Mouse (Mus musculus) CD4-positive, CD25-positive, alpha-beta regulatory T cell, adult 9 weeks (primary cell): ENCODE measurements around the gene Pfn4. TPM values are rescaled to one million over a fixed set of nuclear protein-coding genes. Genes with fewer than 3 reads are reported as not detected.

Source experiments
- polyA plus RNA-seq: library from polyadenylated mRNA; unstranded; fragments of 100-300 nt; shearing (Covaris generic); gene quantifications from one replicate; pipeline ENCODE4 v1.2.1, GENCODE M21; 2017

The Pfn4 gene
- 0.21 TPM for polyA plus RNA-seq

GRCm38 (mm10) chr12:4768492-4769332 is at the start of gene Pfn4, which contains the start of gene Fam228b:
Gene Pfn4 (plus strand): TSS chr12:4769022.
Gene Fam228b (minus strand): TSS chr12:4769267.

GRCm38 (mm10) chr12:4738031-4738576 is 30.7 kb upstream of the Pfn4 start, which contains the start of gene Fam228a:
Gene Fam228a (minus strand): TSS chr12:4738430.

DNA sequence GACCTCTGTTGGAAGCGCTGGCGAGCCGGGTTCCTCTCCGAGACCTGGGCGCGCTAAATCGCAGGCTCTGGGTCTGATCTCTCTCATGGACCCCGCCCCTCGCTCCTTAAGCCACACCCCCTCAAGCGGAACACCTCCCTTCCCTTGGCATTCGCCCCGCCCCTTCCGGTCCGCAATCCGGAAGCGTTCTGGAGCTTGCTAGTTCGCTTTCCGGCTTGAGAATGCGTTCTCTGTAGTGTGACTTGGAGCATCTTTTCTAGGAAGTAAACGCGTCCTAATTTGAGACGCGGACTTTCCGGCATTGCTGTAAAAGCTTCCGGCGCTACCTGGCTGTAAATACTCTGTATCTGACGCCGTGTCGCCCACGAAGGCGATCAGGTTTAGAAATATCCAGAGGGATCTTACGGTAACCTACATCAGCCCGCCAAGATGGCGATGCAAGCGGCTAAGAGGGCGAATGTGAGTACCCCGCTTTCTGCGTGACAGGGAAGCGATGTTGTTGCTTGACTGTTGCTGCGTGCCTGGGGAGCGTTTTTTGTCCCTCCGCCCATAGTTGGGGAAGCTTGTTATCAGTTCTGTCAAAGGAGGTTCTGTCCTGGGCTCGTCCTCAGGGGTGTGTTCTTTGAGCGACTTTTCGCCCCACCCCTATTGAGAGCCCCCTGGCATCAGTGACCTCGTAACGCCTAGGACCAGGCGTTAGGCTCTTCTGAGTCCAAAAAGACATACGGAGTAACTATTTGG is 48.7 kb downstream of the Pfn4 start, which contains the start of gene Sf3b6:
TSS of gene Sf3b6 (plus strand) at position 184 of the 741 bp plus-strand sequence.

Other genes with a start within 250 kb of the Pfn4 start
- gene Itsn2, start 176.4 kb upstream of the Pfn4 start, polyA plus RNA-seq = 29.4 TPM
- not detected for gene Gm3625, start 176.1 kb upstream of the Pfn4 start, polyA plus RNA-seq
- not detected for gene Fam228a, start 30.6 kb upstream of the Pfn4 start, polyA plus RNA-seq
- gene Fam228b, start 245 bp downstream of the Pfn4 start, polyA plus RNA-seq = 0.65 TPM
- gene Sf3b6, start 48.5 kb downstream of the Pfn4 start, polyA plus RNA-seq = 422 TPM
- 0.45 TPM for gene Fkbp1b, start 72.6 kb downstream of the Pfn4 start, polyA plus RNA-seq
- 15.0 TPM for gene Wdcp, start 74.3 kb downstream of the Pfn4 start, polyA plus RNA-seq
- gene Mfsd2b, start 105.3 kb downstream of the Pfn4 start, polyA plus RNA-seq = 0.81 TPM
- gene Ubxn2a, start 138.7 kb downstream of the Pfn4 start, polyA plus RNA-seq = 10.0 TPM
- 8.7 TPM for gene Atad2b, start 148.3 kb downstream of the Pfn4 start, polyA plus RNA-seq